Mouse (Mus musculus): ENCODE measurements around the gene Nol3. TPM values are rescaled to one million over a fixed set of nuclear protein-coding genes. Genes with fewer than 3 reads are reported as not detected.

Gene Nol3
- polyA plus RNA-seq, 1 experiment = 71.2 TPM

DNA sequence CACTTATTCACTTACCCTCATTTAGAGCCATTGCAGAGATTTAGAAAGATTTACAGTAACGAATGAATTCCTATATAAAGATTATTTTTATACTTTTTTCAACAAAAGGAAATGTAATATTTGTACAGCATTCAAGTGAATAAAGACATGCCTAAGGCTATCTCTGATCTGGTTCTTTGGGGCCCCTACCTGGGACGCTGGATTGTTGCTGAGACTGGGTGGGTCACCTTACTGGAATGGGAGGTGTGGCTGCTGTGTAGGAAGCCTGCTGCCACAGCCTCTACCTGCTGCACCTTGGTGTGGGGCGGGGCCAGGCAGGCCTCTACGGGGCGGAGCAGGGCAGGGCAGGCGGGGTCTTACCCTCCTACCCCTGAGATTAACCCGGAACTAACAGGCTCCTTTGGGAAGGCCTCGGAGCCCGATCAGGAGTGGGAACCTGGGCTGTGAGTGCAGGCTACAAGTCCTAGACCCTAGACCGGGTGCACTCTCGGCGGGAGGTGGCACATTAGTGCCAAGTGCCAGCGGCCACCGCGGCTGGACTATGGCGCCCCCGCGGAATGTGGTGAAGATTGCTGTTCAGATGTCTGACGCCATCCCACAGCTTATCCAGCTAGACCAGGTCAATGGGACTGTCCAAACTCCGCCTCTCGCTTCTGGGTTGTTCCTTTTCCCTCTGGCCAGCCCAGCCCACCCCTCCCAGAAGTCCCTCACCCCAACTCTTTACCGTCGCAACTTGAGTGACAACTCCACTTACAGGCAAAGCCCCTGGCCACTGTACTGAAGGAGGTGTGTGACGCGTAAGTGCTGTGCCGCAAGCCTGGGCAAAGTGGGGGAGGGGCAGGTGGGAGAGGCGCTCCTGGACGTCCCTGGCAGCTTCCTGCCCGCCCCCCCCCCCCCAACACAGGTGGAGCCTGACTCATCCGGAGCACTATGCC, 29.5 kb downstream of the Nol3 start, which contains the start of gene Elmo3:
Gene Elmo3, plus strand, starts transcription at position 391 of the 935 bp plus-strand sequence.
- Histone ChIP-seq H3K4me1 (ENCODE audit: control insufficient read depth, insufficient read depth, insufficient read length, low read length) (peaks cover 5% of the 10 kb centered on the region; the same call in 1 of the 2 replicates), H3K4me3 (ENCODE audit: insufficient read depth, low read depth, low read length) (peak within 1 kb of the TSS; percentile 46), H3K27ac (replicated peaks; ENCODE audit: low read depth, low read length) (0 out of 2 replicates have a peak within 1 kb of the TSS, but pooled peaks have one; percentile 18)

DNA sequence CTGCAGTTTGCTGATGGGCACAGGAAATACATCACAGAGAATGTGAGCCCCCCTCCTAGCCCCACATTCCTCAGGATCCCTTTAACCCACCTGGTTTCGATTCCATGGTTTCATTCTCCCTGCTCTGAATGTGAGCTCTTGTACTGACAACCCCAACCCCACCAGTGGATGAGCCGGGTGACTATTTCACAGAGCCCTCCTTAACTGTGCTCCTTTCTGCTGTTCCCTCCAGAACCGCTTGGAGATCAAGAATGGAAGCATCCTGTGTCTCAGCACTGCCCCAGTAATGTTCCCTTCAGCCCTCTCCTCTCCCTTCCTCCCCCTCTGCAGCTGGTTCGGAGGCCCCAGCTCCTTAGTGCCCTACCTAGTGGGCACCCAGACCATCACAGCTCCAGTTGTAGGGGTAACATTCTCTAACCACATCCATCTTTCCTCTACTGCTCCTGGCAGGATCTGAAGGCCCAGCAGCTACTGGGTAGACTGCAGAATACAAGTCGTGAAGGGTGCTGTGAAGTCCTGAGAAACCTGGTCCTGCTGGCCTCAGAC, 30.3 kb downstream of the Nol3 start:
- H3K27ac ChIP-seq (replicated peaks; ENCODE audit: low read depth, low read length) = no peak overlapping the region
- peaks cover 5% of the 10 kb centered on the region; the same call in 1 of the 2 replicates for H3K4me1 ChIP-seq (ENCODE audit: control insufficient read depth, insufficient read depth, insufficient read length, low read length)
- H3K4me3 ChIP-seq (ENCODE audit: insufficient read depth, low read depth, low read length) = no peak overlapping the region

DNA sequence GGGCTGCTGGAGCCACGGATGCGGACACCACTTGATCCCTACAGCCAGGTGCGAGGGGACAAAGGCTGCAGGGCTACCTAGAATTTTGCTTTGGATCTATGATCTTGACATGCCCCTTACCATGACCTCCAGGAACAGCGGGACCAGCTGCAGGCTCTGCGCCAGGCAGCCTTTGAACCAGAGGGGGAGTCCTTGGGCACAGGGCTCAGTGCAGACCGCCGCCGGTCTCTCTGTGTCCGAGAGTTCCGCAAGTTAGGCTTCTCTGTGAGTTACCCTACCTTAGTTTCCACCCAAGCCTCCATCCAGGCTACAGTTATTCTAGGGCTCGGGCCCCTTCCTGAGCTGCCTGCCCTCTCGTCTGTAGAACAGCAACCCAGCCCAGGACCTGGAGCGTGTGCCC, 31.7 kb downstream of the Nol3 start:
- H3K27ac ChIP-seq (replicated peaks; ENCODE audit: low read depth, low read length) = no peak overlapping the region
- H3K4me1 ChIP-seq (ENCODE audit: control insufficient read depth, insufficient read depth, insufficient read length, low read length) = peaks cover 5% of the 10 kb centered on the region; the same call in 1 of the 2 replicates
- H3K4me3 ChIP-seq (ENCODE audit: insufficient read depth, low read depth, low read length) = no peak overlapping the region

DNA sequence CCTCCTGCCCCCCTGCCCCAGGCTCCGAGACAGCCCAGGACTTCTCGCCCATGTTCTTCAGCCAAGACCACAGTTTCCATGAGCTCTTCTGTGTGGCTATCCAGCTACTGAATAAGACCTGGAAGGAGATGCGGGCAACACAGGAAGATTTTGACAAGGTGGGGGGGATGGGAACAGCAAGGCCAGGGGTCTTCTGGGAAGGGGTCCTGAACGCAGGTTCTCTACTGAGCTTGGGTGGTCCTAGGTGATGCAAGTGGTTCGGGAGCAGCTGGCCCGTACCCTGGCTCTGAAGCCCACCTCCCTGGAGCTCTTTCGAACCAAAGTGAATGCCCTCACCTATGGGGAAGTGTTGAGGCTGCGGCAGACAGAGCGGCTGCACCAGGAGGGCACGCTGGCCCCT, 32.5 kb downstream of the Nol3 start:
- Histone ChIP-seq H3K4me1 (ENCODE audit: control insufficient read depth, insufficient read depth, insufficient read length, low read length) (peaks cover 5% of the 10 kb centered on the region; the same call in 1 of the 2 replicates), H3K4me3 (ENCODE audit: insufficient read depth, low read depth, low read length) (no peak overlapping the region), H3K27ac (replicated peaks; ENCODE audit: low read depth, low read length) (no peak overlapping the region)

DNA sequence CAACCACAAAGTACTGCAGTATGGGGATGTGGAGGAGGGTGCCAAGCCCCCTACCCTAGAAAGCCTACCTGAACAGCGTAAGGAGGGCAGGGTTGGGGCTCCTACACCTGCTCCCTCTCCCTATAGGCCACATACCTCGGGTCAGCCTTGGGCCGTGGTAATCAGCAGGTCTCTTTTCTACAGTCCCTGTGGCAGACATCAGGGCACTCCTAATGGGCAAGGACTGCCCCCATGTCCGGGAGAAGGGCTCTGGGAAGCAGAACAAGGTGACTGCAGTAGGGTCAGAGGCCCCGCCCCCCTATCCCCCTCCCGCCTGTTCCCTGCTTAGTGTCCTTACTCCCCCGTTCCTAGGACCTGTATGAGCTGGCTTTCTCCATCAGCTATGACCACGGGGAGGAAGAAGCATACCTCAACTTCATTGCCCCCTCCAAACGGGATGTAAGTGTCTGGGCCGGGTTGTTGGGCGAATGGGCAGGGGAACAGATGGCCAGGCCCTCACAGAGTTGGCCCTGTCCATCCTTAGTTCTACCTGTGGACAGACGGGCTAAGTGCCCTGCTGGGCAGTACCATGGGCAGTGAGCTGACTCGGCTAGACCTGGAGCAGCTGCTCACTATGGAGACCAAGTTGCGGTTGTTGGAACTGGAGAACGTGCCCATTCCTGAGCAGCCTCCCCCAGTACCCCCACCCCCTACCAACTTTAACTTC, 33.4 kb downstream of the Nol3 start:
- Histone ChIP-seq H3K27ac (replicated peaks; ENCODE audit: low read depth, low read length) (no peak overlapping the region), H3K4me3 (ENCODE audit: insufficient read depth, low read depth, low read length) (no peak overlapping the region), H3K4me1 (ENCODE audit: control insufficient read depth, insufficient read depth, insufficient read length, low read length) (peaks cover 5% of the 10 kb centered on the region; the same call in 1 of the 2 replicates)

DNA sequence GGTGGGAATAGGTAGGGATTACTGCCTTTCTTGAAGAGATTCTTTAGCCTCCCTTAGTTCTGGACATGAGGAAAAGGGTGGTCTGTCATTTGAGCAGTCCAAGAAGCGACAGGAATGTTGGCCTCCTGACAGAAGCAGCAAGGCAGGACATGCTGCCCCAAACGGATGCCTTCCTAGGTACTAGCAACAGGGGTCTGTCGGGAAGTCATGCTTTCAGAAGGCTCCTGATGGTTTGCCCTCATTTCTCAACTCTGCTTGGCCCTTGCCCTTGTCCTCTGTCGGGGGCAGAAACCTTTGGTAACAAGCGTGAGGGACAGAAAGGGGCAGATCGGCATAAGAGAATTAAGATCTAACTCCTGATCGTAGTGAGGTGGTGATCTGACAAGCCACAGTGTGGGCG, 34.2 kb downstream of the Nol3 start:
- no peak overlapping the region for H3K4me3 ChIP-seq (ENCODE audit: insufficient read depth, low read depth, low read length)
- H3K27ac ChIP-seq (replicated peaks; ENCODE audit: low read depth, low read length) = no peak overlapping the region
- peaks cover 3% of the 10 kb centered on the region; the same call in 1 of the 2 replicates for H3K4me1 ChIP-seq (ENCODE audit: control insufficient read depth, insufficient read depth, insufficient read length, low read length)

DNA sequence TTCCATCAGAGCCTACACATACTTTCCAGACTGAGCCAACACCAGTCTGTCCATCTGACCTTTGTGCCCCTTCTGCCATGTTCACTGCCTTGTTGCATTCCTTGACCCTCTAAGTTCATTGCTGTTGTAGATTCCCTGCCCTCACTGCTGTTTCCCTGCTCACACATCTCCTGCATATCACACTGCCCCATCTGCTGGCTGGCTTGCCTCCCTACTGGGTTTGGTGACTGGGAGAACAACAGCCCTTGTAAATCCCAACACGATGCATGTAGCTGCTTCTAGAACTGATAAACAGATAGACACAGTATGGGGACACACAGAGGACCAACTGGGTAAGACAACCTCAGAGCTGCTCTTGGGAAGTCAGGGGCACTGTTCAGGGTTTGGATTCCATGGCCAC, 35.8 kb downstream of the Nol3 start:
- no peak overlapping the region for H3K27ac ChIP-seq (replicated peaks; ENCODE audit: low read depth, low read length)
- no peak overlapping the region for H3K4me3 ChIP-seq (ENCODE audit: insufficient read depth, low read depth, low read length)
- no peaks in the 10 kb centered on the region for H3K4me1 ChIP-seq (ENCODE audit: control insufficient read depth, insufficient read depth, insufficient read length, low read length)

DNA sequence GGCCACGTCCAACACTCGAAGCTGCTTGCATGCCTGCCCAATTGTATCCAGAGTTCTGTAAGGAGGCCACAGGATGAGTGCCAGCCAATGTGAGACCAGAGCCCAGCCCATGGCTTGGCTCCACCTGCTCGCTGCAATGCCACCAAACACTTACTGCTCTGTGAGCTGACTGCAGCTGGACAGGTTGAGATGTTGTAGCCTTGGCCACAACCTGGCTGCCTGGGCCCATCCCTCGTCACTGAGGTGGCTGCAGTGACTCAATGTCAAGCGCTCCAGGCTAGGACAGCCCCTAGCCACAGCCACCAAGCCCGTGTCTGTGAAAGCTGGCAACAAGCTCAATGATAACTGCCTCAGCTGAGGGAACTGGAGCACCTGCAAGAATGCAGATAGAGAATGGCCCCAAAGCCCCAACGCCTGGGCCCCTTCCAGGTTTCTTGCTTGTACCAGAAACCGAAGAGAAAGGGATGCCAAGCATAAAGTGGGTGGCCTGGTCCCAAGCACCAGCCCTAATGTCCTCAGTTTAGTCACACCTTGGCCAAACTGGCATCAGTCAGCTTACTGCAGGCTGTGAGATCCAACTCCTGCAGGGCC, 37.0 kb downstream of the Nol3 start:
- Histone ChIP-seq H3K4me3 (ENCODE audit: insufficient read depth, low read depth, low read length) (no peak overlapping the region), H3K4me1 (ENCODE audit: control insufficient read depth, insufficient read depth, insufficient read length, low read length) (no peaks in the 10 kb centered on the region), H3K27ac (replicated peaks; ENCODE audit: low read depth, low read length) (no peak overlapping the region)

DNA sequence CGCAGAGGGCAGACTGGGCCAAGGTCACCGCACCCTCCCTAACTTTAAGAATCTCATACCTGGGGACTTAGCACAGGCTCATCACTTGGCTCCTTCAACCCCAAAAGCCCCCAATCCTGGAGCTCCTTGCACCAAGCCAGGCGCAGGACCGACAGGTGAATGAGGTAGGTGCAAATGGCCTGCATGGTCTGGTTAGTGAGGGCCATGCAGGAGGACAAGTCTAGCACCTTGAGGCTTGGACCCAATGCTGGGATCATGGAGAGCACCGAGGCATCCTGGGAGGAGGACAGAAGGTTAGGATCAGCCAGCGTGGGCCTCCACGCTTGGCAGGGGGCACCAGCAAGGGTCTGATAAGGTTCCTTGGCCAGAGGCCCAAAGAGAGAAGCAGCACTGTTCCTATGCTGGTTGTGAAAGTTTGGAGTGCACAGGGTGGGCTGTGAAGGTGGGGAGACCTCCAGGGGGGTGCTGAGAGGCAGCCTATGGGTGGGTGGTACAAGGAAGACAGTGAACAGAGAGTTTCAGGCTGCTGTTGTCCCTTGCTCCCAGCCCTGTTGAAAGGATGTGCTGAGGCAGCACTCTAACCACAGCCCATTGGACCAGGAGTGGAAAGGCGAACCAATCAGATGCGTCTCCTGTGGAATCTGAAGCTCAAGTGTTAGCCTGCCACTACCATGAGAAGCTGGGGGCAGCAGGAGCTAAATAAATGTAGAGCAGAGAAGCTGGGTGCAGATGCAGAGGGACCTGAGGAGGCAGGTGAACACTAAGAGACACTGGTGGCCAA, 37.9 kb downstream of the Nol3 start:
- Histone ChIP-seq H3K4me3 (ENCODE audit: insufficient read depth, low read depth, low read length) (no peak overlapping the region), H3K4me1 (ENCODE audit: control insufficient read depth, insufficient read depth, insufficient read length, low read length) (no peaks in the 10 kb centered on the region), H3K27ac (replicated peaks; ENCODE audit: low read depth, low read length) (no peak overlapping the region)

DNA sequence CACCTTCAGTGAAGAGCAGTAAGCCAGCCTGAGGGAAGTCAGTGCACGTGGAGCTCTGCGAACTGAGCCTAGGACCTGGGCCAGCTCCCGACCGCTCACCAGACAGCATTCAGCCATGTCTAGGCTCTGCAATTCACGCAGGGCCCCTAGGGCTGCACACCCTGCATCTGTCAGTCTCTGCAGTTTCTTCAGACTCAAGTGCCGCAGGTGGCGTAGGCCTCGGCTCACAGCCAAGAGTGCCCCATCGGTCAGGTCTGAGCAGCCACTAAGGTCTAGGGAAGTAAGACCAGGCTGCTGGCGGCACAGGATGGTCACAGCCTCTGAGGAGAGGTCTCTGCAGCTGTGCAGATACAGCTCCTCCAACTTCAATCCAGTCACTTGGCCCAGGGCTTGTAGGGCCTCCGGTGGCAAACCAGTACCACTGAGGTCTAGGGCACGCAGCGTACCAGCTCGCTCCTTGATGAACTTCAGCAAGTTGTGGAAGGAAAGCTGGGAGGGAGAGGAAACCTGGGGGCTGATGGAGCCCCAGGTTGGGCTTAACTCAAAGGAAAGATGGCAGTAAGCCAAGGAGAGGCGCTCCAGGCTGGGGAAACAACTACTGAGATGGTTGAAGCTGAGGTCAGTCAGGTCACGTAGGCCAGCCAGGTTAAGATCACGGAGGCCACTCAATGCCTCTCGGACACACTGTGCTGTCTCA, 39.3 kb downstream of the Nol3 start:
- Histone ChIP-seq H3K27ac (replicated peaks; ENCODE audit: low read depth, low read length) (no peak overlapping the region), H3K4me3 (ENCODE audit: insufficient read depth, low read depth, low read length) (no peak overlapping the region), H3K4me1 (ENCODE audit: control insufficient read depth, insufficient read depth, insufficient read length, low read length) (no peaks in the 10 kb centered on the region)

DNA sequence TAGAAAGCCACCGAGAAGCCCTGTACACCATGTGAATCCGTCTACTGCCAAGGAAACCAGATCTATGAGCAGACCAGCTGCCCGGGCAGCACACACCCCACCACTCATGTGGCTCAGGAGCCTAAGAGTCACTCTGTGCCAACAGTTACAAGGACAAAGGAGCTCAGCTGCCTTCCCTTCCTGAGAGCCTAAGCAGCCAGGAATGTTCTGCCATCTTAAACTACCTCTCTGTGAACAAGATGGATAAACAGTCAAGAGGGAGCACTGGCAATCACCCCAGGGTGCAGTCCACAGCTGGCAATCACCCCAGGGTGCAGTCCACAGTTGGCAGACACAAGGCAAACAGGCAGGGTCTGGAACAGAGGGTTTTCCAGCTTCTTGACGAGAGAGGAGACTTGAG, 42.0 kb downstream of the Nol3 start:
- no peak overlapping the region for H3K27ac ChIP-seq (replicated peaks; ENCODE audit: low read depth, low read length)
- H3K4me1 ChIP-seq (ENCODE audit: control insufficient read depth, insufficient read depth, insufficient read length, low read length) = no peaks in the 10 kb centered on the region
- H3K4me3 ChIP-seq (ENCODE audit: insufficient read depth, low read depth, low read length) = no peak overlapping the region

DNA sequence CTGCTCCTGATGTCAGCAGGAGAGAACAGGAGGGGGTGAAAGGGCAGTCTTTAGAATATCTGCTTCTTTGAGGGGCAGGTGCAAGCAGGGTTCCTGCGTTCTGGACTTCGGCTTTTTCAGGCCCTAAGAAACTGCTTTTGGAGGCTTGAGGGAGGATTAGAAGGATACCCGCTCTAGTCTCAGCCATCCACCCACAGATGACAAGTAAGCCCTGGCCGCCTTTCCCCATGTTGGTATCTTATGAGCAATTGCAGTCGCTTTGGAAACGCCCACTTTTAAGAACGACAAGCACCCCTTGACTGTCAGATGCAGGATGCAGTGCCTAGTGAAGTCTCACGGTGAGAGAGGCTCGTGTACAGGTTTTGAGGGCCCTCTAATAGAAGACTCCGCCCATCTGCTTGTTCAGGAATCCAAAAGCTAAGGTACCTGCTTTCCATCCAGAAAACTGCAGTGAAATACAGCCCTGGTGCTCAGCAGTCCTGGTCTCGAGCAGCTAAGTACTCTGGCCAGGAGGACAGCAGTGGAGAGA, 42.8 kb downstream of the Nol3 start:
- Histone ChIP-seq H3K27ac (replicated peaks; ENCODE audit: low read depth, low read length) (no peak overlapping the region), H3K4me3 (ENCODE audit: insufficient read depth, low read depth, low read length) (no peak overlapping the region), H3K4me1 (ENCODE audit: control insufficient read depth, insufficient read depth, insufficient read length, low read length) (no peaks in the 10 kb centered on the region)

DNA sequence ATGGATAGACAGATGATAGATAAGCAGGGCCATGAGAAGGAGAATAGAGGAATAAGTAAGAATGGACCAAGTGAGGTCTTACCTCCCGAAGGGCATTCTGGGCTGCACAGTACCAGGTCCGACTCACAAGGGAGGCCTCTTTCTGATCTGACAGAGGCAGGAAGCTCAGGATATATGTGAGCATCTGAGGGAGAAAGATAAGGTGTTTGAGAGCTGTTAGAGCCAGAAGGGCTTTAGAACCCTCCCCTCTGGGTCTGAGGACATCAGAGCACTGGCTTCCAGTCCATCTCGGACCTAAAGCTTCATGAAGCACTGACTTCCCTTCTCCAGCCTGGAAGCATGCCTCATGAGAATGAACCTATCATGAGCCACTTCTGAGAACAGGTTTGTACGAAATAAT, 47.2 kb downstream of the Nol3 start:
- H3K27ac ChIP-seq (replicated peaks; ENCODE audit: low read depth, low read length) = no peak overlapping the region
- no peak overlapping the region for H3K4me3 ChIP-seq (ENCODE audit: insufficient read depth, low read depth, low read length)
- H3K4me1 ChIP-seq (ENCODE audit: control insufficient read depth, insufficient read depth, insufficient read length, low read length) = peaks cover 7% of the 10 kb centered on the region; the same call in 1 of the 2 replicates

Measured in brown adipose tissue, adult 24 weeks (tissue).